Mouse (Mus musculus): ENCODE data around the gene Secisbp2. TPM values are rescaled to one million over a fixed set of nuclear protein-coding genes. Genes with fewer than 3 reads are reported as not detected.

Gene Secisbp2
- polyA plus RNA-seq, 1 experiment from 2014 or later: 28.9 TPM

GRCm38 (mm10) chr13:51723114-51723513 lies 71.6 kb downstream of the Secisbp2 start:
- DNase-seq (ENCODE audit: low spot score): no peak
- TF ChIP-seq EP300 (IDR thresholded peaks at IDR 0.05) (no peak), CTCF (IDR thresholded peaks at IDR 0.05) (no peak)
- Histone ChIP-seq H3K27ac (ENCODE audit: low read length) (no peak overlapping the region), H3K9me3 (ENCODE audit: low read length) (no peaks in the 10 kb centered on the region), H3K36me3 (ENCODE audit: insufficient read depth, low read length) (no peaks in the 10 kb centered on the region), H3K9ac (replicated peaks; ENCODE audit: low read depth) (no peak overlapping the region), H3K4me1 (ENCODE audit: insufficient read depth, low read depth, low read length) (no peaks in the 10 kb centered on the region), H3K4me2 (replicated peaks; ENCODE audit: low read depth, low read length) (no peak overlapping the region), H3K4me3 (ENCODE audit: low read depth, low read length) (no peak overlapping the region), H3K27me3 (replicated peaks; ENCODE audit: insufficient read depth, low read length) (no peaks in the 10 kb centered on the region)
- 71% methylated on average over 5 of the region's 5 CpGs for WGBS
- no peak for ATAC-seq

- DNase-seq (ENCODE audit: low spot score): no peak
- TF ChIP-seq CTCF (IDR thresholded peaks at IDR 0.05) (no peak), EP300 (IDR thresholded peaks at IDR 0.05) (no peak)
- Histone ChIP-seq H3K9ac (replicated peaks; ENCODE audit: low read depth) (no peak overlapping the region), H3K9me3 (ENCODE audit: low read length) (no peaks in the 10 kb centered on the region), H3K4me3 (ENCODE audit: low read depth, low read length) (no peak overlapping the region), H3K27me3 (replicated peaks; ENCODE audit: insufficient read depth, low read length) (no peaks in the 10 kb centered on the region), H3K4me2 (replicated peaks; ENCODE audit: low read depth, low read length) (no peak overlapping the region), H3K36me3 (ENCODE audit: insufficient read depth, low read length) (no peaks in the 10 kb centered on the region), H3K4me1 (ENCODE audit: insufficient read depth, low read depth, low read length) (no peaks in the 10 kb centered on the region), H3K27ac (ENCODE audit: low read length) (no peak overlapping the region)
- no peak for ATAC-seq
- 62% methylated on average over 6 of the region's 6 CpGs for WGBS
These were observed 73.1 kb downstream of the Secisbp2 start for GRCm38 (mm10) chr13:51724566-51724965.

GRCm38 (mm10) chr13:51725446-51725845 lies 73.9 kb downstream of the Secisbp2 start:
- 91% methylated on average over 7 of the region's 7 CpGs for WGBS
- DNase-seq (ENCODE audit: low spot score) (no peak), ATAC-seq (no peak)
- no peaks in the 10 kb centered on the region for H3K9me3 ChIP-seq (ENCODE audit: low read length)
- H3K36me3 ChIP-seq (ENCODE audit: insufficient read depth, low read length): no peaks in the 10 kb centered on the region
- no peak overlapping the region for H3K4me2 ChIP-seq (replicated peaks; ENCODE audit: low read depth, low read length)
- no peaks in the 10 kb centered on the region for H3K27me3 ChIP-seq (replicated peaks; ENCODE audit: insufficient read depth, low read length)
- TF ChIP-seq CTCF (IDR thresholded peaks at IDR 0.05) (no peak), EP300 (IDR thresholded peaks at IDR 0.05) (no peak)
- H3K4me1 ChIP-seq (ENCODE audit: insufficient read depth, low read depth, low read length): peaks cover 5% of the 10 kb centered on the region; the same call in 1 of the 2 replicates
- H3K4me3 ChIP-seq (ENCODE audit: low read depth, low read length): no peak overlapping the region
- no peak overlapping the region for H3K9ac ChIP-seq (replicated peaks; ENCODE audit: low read depth)
- H3K27ac ChIP-seq (ENCODE audit: low read length): no peak overlapping the region

GRCm38 (mm10) chr13:51725926-51726574 lies 74.6 kb downstream of the Secisbp2 start:
- H3K27me3 ChIP-seq (replicated peaks; ENCODE audit: insufficient read depth, low read length): no peaks in the 10 kb centered on the region
- DNase-seq (ENCODE audit: low spot score): no peak
- WGBS: 72% methylated on average over 8 of the region's 8 CpGs
- H3K9me3 ChIP-seq (ENCODE audit: low read length): no peaks in the 10 kb centered on the region
- H3K27ac ChIP-seq (ENCODE audit: low read length): no peak overlapping the region
- H3K4me3 ChIP-seq (ENCODE audit: low read depth, low read length): no peak overlapping the region
- ATAC-seq: no peak
- H3K36me3 ChIP-seq (ENCODE audit: insufficient read depth, low read length): no peaks in the 10 kb centered on the region
- no peak overlapping the region for H3K4me2 ChIP-seq (replicated peaks; ENCODE audit: low read depth, low read length)
- H3K9ac ChIP-seq (replicated peaks; ENCODE audit: low read depth): no peak overlapping the region
- peaks cover 5% of the 10 kb centered on the region; the same call in 1 of the 2 replicates for H3K4me1 ChIP-seq (ENCODE audit: insufficient read depth, low read depth, low read length)
- TF ChIP-seq EP300 (IDR thresholded peaks at IDR 0.05) (no peak), CTCF (IDR thresholded peaks at IDR 0.05) (no peak)

- H3K36me3 ChIP-seq (ENCODE audit: insufficient read depth, low read length): no peaks in the 10 kb centered on the region
- TF ChIP-seq EP300 (IDR thresholded peaks at IDR 0.05) (no peak), CTCF (IDR thresholded peaks at IDR 0.05) (no peak)
These were observed 75.9 kb downstream of the Secisbp2 start for GRCm38 (mm10) chr13:51727364-51727763.

GRCm38 (mm10) chr13:51729887-51730361 lies 78.4 kb downstream of the Secisbp2 start:
- no peaks in the 10 kb centered on the region for H3K36me3 ChIP-seq (ENCODE audit: insufficient read depth, low read length)
- TF ChIP-seq EP300 (IDR thresholded peaks at IDR 0.05) (no peak), CTCF (IDR thresholded peaks at IDR 0.05) (peak; percentile 60)
- no peak overlapping the region for H3K4me2 ChIP-seq (replicated peaks; ENCODE audit: low read depth, low read length)
- H3K27me3 ChIP-seq (replicated peaks; ENCODE audit: insufficient read depth, low read length): no peaks in the 10 kb centered on the region
- no peak overlapping the region for H3K27ac ChIP-seq (ENCODE audit: low read length)
- ATAC-seq (peak; percentile 32), DNase-seq (ENCODE audit: low spot score) (no peak)
- H3K4me1 ChIP-seq (ENCODE audit: insufficient read depth, low read depth, low read length): peaks cover 5% of the 10 kb centered on the region; the same call in 1 of the 2 replicates
- H3K4me3 ChIP-seq (ENCODE audit: low read depth, low read length): no peak overlapping the region
- no peaks in the 10 kb centered on the region for H3K9me3 ChIP-seq (ENCODE audit: low read length)
- WGBS: 3% methylated on average over 4 of the region's 4 CpGs
- H3K9ac ChIP-seq (replicated peaks; ENCODE audit: low read depth): no peak overlapping the region

More at GRCm38 (mm10) chr13:51727364-51727763, 75.9 kb downstream of the Secisbp2 start:
- WGBS: 51% methylated on average over 6 of the region's 7 CpGs
- H3K4me1 ChIP-seq (ENCODE audit: insufficient read depth, low read depth, low read length): peaks cover 5% of the 10 kb centered on the region; the same call in 1 of the 2 replicates
- DNase-seq (ENCODE audit: low spot score) (no peak), ATAC-seq (no peak)
- no peak overlapping the region for H3K9ac ChIP-seq (replicated peaks; ENCODE audit: low read depth)
- H3K4me2 ChIP-seq (replicated peaks; ENCODE audit: low read depth, low read length): no peak overlapping the region
- no peaks in the 10 kb centered on the region for H3K9me3 ChIP-seq (ENCODE audit: low read length)
- no peaks in the 10 kb centered on the region for H3K27me3 ChIP-seq (replicated peaks; ENCODE audit: insufficient read depth, low read length)
- no peak overlapping the region for H3K27ac ChIP-seq (ENCODE audit: low read length)
- no peak overlapping the region for H3K4me3 ChIP-seq (ENCODE audit: low read depth, low read length)
